Mouse (Mus musculus) inflammation-experienced regulatory T-cells, adult 6 months (primary cell): ENCODE results near the gene Hsd11b1. TPM values are rescaled to one million over a fixed set of nuclear protein-coding genes. Genes with fewer than 3 reads are reported as not detected.
A peak's percentile ranks its signal among the peaks of the same experiment; 100 is the strongest.
"Not testable (repeated sequence)": the region's sequence is repeated elsewhere in the genome, so short reads cannot be mapped to it uniquely, and the experiment has no call there.

ENCODE experiments used
- ATAC-seq: one replicate; pipeline ENCODE4 v1.8.0; 2017
- polyA plus RNA-seq, 3 experiments: library from polyadenylated mRNA; unstranded; fragments of 100-300 nt; shearing (Covaris generic); gene quantifications; one replicate each; pipeline ENCODE4 v1.2.1; 2017

Gene Hsd11b1
- polyA plus RNA-seq, 3 experiments from 2014 or later, result 137 to 252 (median 149) TPM

DNA sequence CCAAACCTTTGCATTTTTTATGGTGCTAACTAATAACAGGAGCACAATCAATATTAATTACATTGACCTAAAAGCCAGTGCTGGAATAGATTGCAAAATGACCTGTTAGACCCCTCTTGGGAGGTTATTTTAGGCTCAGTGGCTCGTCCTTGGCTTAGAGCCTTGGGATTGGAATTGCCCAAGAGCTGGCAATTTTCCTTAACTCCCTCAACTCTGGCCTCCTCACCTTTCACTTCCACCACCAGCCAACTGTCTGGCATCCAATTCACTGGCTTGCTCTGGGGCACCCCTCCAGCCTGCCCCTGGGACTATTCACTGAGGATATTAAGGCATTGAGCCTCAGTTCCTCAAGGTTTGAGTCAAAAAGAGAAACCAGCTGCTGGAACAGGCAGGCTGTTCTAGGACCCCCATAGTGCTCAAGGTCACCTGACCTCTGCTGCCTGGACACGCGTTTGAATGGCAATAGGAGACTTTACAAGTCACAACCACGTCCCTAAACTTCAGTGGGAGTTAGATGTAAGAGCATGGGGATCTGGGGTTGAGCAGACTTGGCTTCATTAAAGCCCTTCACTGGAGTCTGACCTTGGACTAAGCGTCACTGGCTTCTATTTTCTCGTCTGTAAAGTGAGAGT is 14.7 kb upstream of the Hsd11b1 start:
- ATAC-seq, result no peak

DNA sequence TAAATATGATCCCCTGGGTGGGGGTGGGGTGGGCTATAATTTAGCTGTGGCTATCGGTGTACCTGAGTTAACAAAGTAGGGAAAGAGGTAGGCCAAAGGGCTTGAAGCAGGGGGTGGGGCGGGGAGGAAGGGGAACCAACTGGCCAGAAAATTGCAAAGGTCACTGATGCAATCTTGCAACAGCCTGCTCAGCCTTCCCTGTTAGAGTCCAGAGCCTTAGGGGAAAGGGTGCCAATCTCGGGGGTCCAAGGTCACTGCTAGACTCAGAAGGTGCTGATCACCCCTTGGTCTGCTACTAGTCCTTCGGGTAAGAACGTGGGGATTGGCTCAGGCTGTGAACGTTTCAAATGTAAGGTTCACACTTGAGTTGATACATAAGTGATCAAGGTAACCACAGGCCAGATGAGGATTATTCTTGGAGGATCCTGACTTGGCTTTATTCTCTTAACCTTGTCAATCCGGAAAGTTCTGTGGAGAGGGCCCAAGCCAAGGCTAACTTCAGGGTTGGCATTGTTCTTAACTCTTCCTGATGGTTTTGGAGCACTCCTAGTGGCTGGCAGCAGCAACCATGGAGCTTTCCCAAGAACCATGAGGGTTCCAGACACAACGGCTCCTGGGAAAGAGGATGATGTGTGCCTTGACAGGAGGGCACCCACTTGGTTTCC is 10.7 kb upstream of the Hsd11b1 start:
- ATAC-seq, result no peak

DNA sequence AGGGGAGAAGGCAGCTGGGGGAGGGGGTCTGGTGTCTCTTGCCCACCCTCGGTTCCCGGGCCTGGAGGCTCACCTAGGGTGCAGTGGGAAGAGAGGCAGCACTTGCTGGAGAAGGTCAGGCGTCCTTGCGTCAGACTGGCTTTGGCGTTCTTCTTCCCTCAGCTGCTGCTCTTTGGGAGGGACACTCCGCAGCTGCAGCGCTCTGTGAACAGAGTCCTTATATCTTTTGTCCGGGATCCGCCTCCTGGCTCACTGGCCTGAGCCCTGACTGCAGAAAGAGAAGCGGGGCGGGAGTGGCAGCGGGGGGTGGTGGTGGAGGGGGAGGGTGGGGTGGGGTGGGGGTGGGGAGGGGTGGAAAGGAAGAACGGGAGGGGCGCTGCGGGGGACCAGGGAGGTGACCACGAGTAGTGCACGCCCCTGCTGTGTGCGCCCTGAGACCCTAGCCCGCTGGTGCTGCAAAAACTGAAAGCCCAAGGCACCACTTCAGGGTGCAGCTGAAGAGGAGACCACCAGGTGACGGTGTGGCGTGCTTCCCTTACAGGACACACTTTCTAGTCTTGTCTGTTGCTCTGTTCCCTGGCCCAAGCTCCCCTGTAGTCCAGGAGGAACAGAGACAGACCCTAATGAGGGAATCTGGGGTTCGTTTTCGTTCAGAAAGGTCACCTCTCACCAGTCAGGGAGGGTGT is 9.2 kb upstream of the Hsd11b1 start, which contains the start of gene G0s2:
Gene G0s2 (minus strand): TSS at position 302 of the 686 bp plus-strand sequence.
- peak; percentile 52 for ATAC-seq

DNA sequence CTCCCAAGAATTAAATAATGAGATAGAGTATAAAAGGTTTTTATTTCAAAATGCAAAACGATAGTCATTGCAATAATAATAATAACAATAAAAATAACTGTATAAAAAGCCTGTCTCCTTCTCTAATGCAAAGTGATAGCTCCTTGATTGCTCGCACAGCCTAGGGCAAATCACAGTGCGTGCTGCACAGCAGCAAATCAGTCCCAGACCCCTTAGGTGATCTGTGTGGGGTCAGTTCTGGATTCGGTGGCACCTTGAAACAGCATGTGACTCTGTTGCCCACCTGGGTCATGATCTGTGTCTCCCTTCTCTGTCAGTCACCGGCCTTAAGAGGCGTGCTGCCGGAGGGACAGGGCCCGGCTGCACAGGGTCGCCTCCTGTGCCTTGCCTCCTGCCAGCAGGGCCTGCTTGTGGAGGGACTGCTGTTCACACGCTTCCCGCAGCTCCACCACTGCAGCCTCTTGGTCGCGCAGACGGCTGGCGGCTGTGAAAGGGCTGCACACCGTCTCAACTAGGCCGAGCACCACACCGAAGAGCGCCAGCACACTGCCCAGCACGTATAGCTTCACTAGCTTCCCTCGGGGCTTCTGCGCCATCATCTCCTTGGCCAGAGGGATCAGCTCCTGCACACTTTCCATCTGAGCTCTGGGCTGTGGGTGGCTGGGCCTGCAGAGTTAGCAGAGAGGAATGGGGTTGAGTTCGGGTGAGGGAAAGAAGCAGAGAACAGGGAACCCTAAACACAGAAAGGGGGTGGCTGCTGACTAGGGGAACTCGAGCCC is 8.5 kb upstream of the Hsd11b1 start:
- ATAC-seq, result no peak

DNA sequence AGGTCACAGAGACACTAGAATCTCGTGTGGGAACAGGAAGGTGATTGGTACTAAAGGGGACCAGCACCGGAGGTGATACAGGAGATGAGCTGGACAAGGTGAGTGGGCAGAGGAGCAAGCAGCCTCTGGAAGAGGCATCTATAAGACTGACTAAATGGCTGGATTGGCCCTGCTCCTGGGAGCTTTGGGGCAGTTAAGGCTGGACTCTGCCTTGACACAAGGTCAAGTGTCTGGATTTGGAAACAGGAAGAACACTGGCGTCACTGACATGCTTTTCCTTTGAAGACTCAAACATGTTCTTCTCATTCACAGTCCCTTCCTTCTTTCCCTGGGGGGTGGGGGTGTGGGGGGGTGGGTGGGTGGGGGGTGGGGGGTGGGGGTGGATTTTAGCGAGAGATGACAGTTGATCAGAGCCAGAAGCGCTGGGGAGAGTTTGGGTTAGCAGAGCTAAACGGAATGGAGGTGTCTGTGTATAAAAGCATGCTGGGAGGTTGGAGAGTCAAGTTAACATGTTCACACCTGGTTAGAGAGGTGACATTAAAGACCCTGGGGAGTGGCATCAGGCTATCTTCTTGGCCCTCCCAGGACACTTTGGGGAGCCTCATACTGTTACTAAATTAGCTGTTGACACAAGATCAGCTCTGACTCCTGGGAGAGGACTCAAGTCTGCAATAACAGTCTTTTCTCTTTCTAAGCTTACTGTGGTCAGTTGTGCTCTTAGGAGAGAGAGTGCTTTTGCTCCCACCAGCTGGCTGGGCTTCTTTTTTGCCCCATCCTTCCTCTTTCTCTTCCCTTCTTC is 7.3 kb upstream of the Hsd11b1 start:
- no peak for ATAC-seq

DNA sequence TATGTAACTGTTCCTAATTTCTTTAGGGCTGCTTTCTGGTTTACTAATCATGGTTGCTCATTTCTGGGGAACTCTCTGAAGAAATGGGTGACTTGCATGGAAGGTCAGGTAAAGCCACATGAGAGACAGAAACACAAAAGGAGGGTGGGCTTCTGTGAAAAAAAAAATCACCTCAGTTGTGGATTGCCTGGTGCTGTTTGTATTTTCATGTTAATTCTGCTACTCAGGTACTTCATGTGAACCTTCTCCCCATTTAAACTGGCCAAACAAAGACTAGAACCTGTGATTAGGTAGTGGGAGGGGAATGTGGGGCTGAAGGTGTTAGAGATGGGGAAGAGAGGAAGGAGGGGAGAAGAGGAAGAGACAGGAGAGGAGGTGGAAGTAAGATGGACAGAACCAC is 1.9 kb upstream of the Hsd11b1 start:
- ATAC-seq, result no peak

DNA sequence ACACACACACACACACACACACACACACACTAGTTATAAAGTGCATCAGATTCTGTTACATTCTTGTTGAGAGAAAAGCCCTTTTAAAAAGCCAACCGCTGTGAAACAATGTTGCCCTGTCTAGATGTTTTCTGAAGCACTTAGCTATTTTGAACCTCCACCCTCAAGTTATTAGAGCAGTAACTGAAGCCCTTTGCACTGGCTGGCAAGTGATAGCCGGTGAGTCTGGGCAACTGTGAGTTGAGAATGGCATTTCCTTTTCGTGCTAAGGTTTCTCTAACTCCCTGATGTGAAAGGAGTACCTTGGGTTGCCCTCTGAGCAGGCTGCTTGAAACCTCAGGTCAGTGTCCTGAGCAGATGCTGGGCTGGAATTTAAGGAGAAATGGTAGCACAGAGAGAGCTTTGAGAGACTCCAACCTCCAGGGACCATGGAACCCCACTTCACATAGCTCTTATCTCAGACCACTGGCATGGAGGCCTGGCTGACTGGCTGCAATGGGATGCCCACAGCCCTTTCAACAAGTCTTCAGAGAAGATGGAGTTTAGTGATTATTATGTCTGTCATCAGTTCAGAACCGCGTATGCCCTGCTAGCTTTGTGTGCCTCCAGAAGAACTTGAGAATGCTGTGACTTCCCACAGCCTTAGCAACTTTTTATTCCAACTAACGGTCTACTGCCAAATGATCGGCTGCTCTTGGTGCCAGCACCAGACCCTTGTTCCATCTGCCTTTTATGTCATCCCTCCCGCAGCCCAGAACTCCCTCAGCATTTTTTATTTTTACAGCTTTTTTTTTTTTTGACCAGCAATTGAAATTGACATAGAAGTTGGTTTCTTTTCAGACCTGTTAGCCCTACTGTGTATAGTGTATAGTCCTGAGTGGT is 608 bp downstream of the Hsd11b1 start:
- ATAC-seq, result no peak

DNA sequence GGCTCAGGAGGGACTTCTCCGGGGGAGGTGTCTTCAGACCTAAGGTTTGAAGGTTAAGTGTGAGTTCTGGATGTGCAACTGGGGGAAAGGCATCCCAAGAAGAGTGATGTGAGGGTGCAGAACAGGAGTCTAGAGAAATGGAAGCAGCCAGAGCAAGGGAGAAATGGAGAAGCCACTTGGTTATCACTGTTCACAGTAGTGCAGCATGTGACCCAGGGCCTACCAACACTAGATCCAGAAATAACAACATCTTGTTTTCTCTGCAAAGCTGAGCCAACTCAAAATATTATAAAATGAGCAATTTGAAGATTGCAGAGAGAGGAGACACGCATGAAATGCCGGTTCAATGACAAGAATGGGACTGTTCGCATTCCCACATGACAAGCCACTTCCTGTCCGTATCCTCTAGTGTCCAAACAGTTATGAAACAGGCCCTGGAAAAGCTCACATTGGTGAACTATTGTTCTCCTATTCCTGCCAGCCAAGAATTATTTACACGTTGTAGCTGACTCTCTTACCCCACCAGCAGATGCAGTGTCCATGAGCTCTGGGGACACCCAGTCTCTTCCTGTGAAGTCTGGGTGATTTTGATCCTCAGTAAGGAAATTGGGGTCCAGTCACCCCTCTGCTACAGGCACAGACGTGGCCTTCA is 1.9 kb downstream of the Hsd11b1 start:
- ATAC-seq, result no peak

DNA sequence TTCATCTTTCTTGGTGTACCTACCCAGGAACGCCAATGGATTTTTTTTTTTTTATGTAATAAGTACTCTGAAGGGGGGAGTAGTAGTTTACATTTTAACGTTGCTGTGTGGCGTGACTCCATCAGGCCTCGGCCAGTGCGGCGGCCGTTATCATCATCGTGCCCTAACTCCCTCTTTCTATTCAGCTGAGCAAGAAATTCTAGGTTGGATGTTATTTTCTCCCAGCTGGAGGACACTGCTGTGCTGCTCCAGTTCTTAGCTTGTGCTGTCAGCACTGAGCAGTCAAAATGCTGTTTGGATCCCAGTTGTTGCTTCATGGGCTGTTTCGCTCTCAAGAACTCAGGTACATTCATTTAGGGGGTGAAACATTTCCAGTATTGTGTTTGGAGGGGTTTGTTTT is 4.3 kb downstream of the Hsd11b1 start:
- no peak for ATAC-seq

DNA sequence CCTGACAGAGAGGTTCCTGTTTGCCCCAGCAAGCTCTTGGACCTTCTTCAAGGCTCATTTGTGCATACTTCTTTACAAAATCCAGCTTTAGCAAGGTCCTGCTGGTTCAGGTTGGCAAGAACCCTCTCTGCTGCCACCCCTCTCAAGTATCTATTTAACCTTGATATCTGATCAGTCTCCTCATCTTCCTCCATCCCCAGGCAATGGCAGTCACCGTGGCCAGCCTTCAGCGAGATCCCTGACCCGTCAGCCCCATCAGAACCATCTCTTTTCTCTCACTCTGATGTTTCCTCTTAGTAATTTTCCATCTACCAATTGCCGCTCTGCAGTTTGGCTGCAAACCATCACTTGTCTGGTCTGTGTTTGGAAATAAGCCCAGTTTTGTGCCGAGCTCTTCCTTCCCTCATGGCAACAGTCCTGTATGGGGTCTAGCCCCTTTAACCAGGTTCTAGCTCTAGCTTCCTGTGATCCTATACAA is 7.2 kb downstream of the Hsd11b1 start:
- ATAC-seq, result no peak

DNA sequence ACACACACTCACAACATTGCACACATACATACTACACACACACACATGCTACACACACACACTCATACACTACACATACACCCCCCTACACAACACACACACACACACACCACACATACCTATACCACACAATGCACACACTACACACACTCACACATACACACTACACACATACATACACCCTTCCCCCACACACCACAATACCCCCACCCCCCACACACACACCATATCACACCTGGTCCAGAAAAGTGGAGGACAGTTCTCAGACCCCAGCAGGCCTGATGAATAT is 7.6 kb downstream of the Hsd11b1 start:
- ATAC-seq, result no peak

DNA sequence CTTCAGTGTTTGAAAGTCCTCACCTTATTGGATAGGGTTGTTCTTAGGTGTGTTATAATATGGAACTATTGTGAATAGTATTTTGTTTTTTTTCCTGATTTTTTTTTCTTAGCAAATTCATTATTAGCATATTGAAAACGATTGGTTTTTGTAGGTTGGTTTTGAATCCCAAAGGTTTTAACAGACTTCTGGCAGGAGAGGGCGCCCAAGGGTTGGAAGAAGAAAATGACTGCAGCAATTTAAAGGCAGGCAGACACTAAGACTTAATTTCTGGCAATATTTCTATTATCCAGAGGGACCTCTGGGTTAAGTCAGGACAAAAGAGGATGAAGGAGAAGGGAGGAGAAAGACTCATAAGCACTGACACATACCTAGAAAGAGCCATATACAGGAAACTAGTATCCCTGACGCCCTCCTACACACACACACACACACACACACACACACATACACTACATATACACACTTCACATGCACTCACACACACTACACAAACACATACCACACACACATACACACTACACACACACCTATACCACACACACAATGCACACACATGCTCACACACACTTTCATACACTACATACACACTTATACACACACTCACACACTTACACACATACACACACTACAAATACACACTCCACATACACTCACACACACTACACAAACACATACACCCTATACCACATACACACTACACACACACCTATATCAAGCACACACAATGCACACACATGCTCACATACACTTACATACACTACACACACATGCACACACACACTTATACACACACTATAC is 8.2 kb downstream of the Hsd11b1 start:
- peak; percentile 81 for ATAC-seq

DNA sequence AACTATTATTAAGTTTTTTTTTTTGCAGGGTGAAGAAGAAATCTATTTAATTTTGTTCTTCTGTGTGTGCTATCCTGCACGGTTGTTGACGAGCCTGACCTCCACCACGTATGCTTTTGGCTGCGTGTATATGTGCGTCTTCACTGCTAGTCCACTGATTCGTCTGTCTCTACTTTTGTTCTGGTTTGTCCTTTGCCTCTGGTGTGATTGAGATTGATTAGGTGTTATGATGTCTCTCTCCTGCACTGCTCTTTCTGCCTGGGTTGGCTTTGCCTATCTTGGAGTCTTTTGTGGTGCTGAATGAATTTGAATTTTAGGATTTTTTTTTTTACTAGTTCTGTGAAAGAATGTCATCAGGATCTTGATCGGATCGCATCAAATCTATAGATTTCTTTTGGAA is 8.8 kb downstream of the Hsd11b1 start:
- ATAC-seq, result no peak

DNA sequence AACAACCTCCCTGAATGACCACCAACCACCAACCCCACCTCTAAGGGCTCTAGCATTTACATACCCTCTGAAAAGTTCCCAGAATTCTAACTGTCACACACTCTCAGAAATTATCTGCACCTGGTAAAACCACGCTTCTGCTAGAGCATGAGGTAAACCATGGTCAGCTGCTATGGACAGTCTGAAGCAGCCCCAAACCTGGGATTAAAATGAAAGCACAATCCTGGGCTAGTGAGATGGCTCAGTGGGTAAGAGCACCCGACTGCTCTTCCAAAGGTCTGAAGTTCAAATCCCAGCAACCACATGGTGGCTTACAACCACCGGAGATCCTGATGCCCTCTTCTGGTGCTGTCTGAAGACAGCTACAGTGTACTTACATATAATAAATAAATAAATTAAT is 10.0 kb downstream of the Hsd11b1 start:
- not testable (repeated sequence) for ATAC-seq

DNA sequence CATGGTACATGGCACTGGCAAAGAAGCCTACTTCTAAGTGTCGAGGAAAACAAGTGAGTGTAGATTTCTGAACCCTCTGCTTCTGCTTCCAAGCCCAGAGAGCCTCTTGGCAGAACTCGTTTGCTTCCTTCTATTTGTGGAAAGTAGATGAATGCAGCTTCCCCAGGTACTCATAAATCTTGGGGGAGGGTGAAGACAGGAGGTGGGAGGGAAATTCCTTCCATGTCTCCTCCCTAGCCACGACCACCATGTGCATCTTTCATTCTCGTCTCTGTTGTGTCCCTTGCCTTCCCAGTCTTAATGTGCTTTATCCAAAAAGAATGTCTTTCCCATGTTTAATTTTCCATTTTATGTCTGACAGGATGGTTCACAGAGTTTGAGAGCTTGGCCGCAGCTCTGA is 11.3 kb downstream of the Hsd11b1 start:
- ATAC-seq, result no peak

DNA sequence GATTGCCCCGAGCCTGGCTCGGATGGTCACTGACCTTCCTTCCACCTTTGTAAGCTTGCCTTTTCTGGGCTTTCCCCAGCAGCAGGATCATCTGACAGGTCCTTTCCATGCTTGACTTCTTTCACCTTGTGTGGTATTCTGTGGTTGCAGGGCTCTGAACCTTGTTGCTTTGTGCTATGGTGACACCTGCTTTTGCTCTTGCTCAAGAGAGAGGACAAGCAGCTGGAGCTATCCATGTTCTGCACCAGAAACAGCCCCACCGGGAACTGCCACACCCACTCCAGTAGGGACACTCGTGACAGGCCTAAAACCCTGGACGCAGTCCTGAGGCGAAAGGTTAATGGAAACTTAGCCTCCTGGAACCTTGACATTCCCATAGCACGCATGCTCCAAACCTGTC is 12.5 kb downstream of the Hsd11b1 start:
- no peak for ATAC-seq

DNA sequence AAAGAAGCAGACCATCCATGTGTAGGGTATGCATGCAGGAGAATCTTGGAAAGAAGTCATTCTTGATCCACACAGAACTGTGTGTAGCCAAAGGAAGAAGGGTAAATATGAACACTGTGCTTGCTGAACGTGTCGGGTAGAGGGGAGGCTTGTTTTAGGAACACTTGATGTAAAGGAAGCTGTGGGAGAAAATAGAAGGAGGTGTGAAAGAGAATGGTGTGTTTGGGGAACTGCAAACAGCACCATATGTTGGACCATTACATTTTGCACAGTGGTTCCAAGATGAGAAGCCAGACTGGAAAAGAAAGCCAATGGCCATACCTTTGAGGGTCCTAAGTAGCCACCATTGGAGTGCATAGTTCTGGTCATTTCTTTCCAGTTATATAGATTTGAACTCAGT is 13.8 kb downstream of the Hsd11b1 start:
- no peak for ATAC-seq

DNA sequence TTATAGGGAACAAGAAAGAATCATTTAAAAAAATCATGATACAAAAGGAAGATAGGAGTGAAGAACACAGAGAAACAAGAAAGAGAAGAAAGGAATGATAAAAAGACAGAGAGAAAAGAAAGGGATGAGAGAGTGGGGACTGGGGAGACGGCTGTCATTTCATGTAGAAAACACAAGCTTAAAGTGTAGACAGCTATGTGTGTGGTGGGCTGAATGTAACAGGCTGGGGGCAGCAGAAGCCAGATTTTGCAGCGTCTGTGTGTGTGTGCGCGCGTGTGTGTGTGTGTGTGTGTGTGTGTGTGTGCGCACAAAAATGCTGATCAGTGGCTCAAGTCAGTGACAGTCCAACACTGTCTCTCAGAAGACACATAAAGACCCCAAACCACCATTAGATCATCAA is 19.6 kb downstream of the Hsd11b1 start:
- no peak for ATAC-seq

DNA sequence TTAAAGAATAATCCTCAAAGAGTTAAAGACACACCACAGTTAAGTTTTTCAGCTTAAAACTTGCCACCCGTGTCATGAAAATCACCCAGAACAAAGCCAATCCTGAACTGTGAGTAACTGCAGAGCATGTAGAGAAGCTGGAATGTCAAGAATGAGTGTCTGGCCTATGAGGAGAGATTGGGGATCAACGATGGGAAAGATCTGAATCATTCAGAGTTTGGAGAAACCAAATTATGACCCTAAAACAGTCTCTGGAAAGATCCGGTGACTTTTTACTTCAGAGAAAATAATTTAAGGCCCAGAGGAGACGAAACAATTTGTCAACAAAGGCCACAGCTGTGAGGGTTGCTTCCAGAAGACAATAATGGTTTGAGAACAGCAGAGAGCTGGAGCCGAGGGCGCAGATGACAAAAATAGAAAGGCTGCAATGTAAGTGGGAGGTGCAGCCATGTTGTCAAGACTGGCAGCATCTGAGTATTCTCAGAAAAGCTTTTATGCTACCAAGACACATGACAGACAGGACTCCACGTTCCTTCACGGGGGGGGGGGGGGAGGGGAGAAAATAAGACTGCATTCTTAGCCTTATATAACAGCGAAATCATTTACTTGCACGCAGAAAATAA is 20.2 kb downstream of the Hsd11b1 start:
- no peak for ATAC-seq

DNA sequence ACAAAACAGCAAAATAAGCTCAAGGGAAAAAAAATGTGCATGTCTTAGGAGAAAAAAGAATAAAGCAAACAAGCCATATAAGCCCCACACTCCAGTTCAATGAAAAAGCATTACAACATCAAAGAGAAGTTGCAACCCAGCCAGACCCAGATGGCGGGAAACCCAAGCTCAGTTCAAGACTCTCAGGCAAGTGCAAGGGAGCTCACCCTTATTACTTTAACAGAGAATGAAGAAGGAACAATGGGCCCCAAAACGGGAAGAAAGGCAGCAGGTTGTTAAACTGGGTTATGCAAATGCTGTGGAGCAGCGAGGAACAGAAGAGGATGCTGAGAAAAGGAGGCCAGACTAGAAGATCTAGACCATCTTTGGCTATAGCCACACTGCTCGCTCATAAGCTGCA is 21.0 kb downstream of the Hsd11b1 start:
- peak; percentile 21 for ATAC-seq
